Mouse (Mus musculus) myocyte (in vitro differentiated cells): ENCODE data around the gene Fam208a. TPM values are rescaled to one million over a fixed set of nuclear protein-coding genes. Genes with fewer than 3 reads are reported as not detected.
A peak's percentile ranks its signal among the peaks of the same experiment; 100 is the strongest.

ENCODE experiments used
- H3K27me3 ChIP-seq: one replicate; pipeline ENCODE4 v1.6.1; 2011; ENCODE audit not compliant: control insufficient read depth, insufficient read depth, insufficient read length
- H3K36me3 ChIP-seq: one replicate; pipeline ENCODE4 v1.6.1; 2011; ENCODE audit not compliant: control insufficient read depth, insufficient read depth
- H3K4me2 ChIP-seq: one replicate; pipeline ENCODE4 v1.6.1; 2011; ENCODE audit warnings: low read depth, control low read depth
- H3K4me3 ChIP-seq: one replicate; pipeline ENCODE4 v1.5.1; 2011; ENCODE audit warnings: mild to moderate bottlenecking, control low read depth, moderate library complexity
- H3K79me2 ChIP-seq: one replicate; pipeline ENCODE4 v1.6.1; 2011; ENCODE audit not compliant: control insufficient read depth, insufficient read depth
- H3ac ChIP-seq: one replicate; pipeline ENCODE4 v1.6.1; 2011; ENCODE audit not compliant: control insufficient read depth, insufficient read length
- CEBPB ChIP-seq: IDR thresholded peaks from 2 replicates; pipeline ENCODE4 v1.6.1; 2011; ENCODE audit warnings: mild to moderate bottlenecking, moderate library complexity; ENCODE audit not compliant: poor library complexity, insufficient read depth, severe bottlenecking
- E2F4 ChIP-seq: IDR thresholded peaks from one replicate; pipeline ENCODE4 v1.6.1; 2011; ENCODE audit warnings: mild to moderate bottlenecking, control low read depth, moderate library complexity; ENCODE audit not compliant: insufficient read depth
- MAX ChIP-seq: IDR thresholded peaks from one replicate; pipeline ENCODE4 v1.6.1; 2011; ENCODE audit warnings: low read depth, mild to moderate bottlenecking, control low read depth
- MYOD1 ChIP-seq, 3 experiments: IDR thresholded peaks; one replicate each; pipeline ENCODE4 v1.6.1; 2011; ENCODE audit warnings: control low read depth in 2 of 3, low read depth in 2 of 3, mild to moderate bottlenecking in 2 of 3, moderate library complexity in 1 of 3; ENCODE audit not compliant: insufficient read length in 2 of 3, control insufficient read depth in 1 of 3
- MYOG ChIP-seq, 3 experiments: IDR thresholded peaks; one replicate each; pipeline ENCODE4 v1.6.1; 2011; ENCODE audit warnings: control low read depth in 2 of 3, low read depth in 2 of 3, mild to moderate bottlenecking in 2 of 3; ENCODE audit not compliant: insufficient read length in 2 of 3, control insufficient read depth in 1 of 3, insufficient read depth in 1 of 3
- POLR2A ChIP-seq: IDR thresholded peaks from one replicate; pipeline ENCODE4 v1.6.1; 2011; ENCODE audit warnings: low read depth, mild to moderate bottlenecking, control low read depth, moderate library complexity; ENCODE audit not compliant: insufficient read length
- POLR2AphosphoS2 ChIP-seq: IDR thresholded peaks from one replicate; pipeline ENCODE4 v1.6.1; 2011; ENCODE audit warnings: low read depth, control low read depth; ENCODE audit not compliant: insufficient read length
- REST ChIP-seq: IDR thresholded peaks from one replicate; pipeline ENCODE4 v1.6.1; 2011; ENCODE audit warnings: mild to moderate bottlenecking, control low read depth, moderate library complexity; ENCODE audit not compliant: insufficient read depth, insufficient read length
- SRF ChIP-seq: IDR thresholded peaks from one replicate; pipeline ENCODE4 v1.6.1; 2011; ENCODE audit warnings: low read depth; ENCODE audit not compliant: control insufficient read depth, insufficient read length
- TCF12 ChIP-seq: IDR thresholded peaks from one replicate; pipeline ENCODE4 v1.6.1; 2011; ENCODE audit warnings: mild to moderate bottlenecking, control low read depth; ENCODE audit not compliant: poor library complexity, insufficient read depth, severe bottlenecking
- TCF3 ChIP-seq: IDR thresholded peaks from one replicate; pipeline ENCODE4 v1.6.1; 2011; ENCODE audit warnings: low read depth, control low read depth; ENCODE audit not compliant: insufficient read length
- USF1 ChIP-seq: IDR thresholded peaks from one replicate; pipeline ENCODE4 v1.6.1; 2011; ENCODE audit warnings: low read depth, mild to moderate bottlenecking, control low read depth, moderate library complexity
- polyA plus RNA-seq: library from polyadenylated mRNA; unstranded; fragments of >200 nt; fragmentation: generic; extraction: Trizol; gene quantifications from one replicate; pipeline ENCODE4 v1.2.1, GENCODE M21; 2012; ENCODE audit warnings: missing spikeins

Gene Fam208a
- polyA plus RNA-seq, 1 experiment: 2.0 TPM

GRCm38 (mm10) chr14:27507894-27508643 lies 79.4 kb downstream of the Fam208a start, which contains the start of gene Ccdc66:
Gene Ccdc66, minus strand, starts transcription at chr14:27508460.
- peak within 1 kb of the TSS; percentile 97 for H3K4me2 ChIP-seq
- H3K36me3 ChIP-seq: peaks cover 10% of the 10 kb centered on the region
- H3K4me3 ChIP-seq: peak within 1 kb of the TSS; percentile 70
- TF ChIP-seq E2F4: no peak
- no peak for TF ChIP-seq MYOG (IDR thresholded peaks at IDR 0.05; ENCODE audit: control insufficient read depth in 1 of 3, insufficient read depth in 1 of 3, insufficient read length in 2 of 3, low read depth in 2 of 3)
- no peak for TF ChIP-seq USF1
- TF ChIP-seq POLR2A: peak; percentile 80
- TF ChIP-seq MAX: no peak
- no peak for TF ChIP-seq MYOD1 (IDR thresholded peaks at IDR 0.05; ENCODE audit: control insufficient read depth in 1 of 3, insufficient read length in 2 of 3, low read depth in 2 of 3)
- peak; percentile 71 for TF ChIP-seq POLR2AphosphoS2
- TF ChIP-seq REST: no peak
- TF ChIP-seq TCF3: no peak
- no peak for TF ChIP-seq TCF12
- TF ChIP-seq SRF: no peak
- H3K79me2 ChIP-seq: peaks cover 9% of the 10 kb centered on the region
- H3K27me3 ChIP-seq: no peaks in the 10 kb centered on the region
- H3ac ChIP-seq: peak within 1 kb of the TSS; percentile 61

GRCm38 (mm10) chr14:27508644-27509301 lies 80.1 kb downstream of the Fam208a start:
- H3ac ChIP-seq: peak overlapping the region; percentile 61
- H3K27me3 ChIP-seq: no peaks in the 10 kb centered on the region
- peak overlapping the region; percentile 97 for H3K4me2 ChIP-seq
- peak overlapping the region; percentile 70 for H3K4me3 ChIP-seq
- peaks cover 10% of the 10 kb centered on the region for H3K36me3 ChIP-seq
- TF ChIP-seq MYOG (IDR thresholded peaks at IDR 0.05; ENCODE audit: control insufficient read depth in 1 of 3, insufficient read depth in 1 of 3, insufficient read length in 2 of 3, low read depth in 2 of 3) (no peak), REST (no peak), SRF (no peak), TCF12 (no peak), USF1 (no peak), E2F4 (no peak), MYOD1 (IDR thresholded peaks at IDR 0.05; ENCODE audit: control insufficient read depth in 1 of 3, insufficient read length in 2 of 3, low read depth in 2 of 3) (no peak), POLR2AphosphoS2 (no peak), CEBPB (no peak), MAX (no peak), POLR2A (no peak), TCF3 (no peak)
- peaks cover 9% of the 10 kb centered on the region for H3K79me2 ChIP-seq

- H3ac ChIP-seq: no peak overlapping the region
- TF ChIP-seq REST (no peak), POLR2A (no peak), MYOG (IDR thresholded peaks at IDR 0.05; ENCODE audit: control insufficient read depth in 1 of 3, insufficient read depth in 1 of 3, insufficient read length in 2 of 3, low read depth in 2 of 3) (no peak), POLR2AphosphoS2 (no peak), MAX (no peak), E2F4 (no peak), TCF12 (no peak), USF1 (no peak), SRF (no peak), CEBPB (no peak), MYOD1 (IDR thresholded peaks at IDR 0.05; ENCODE audit: control insufficient read depth in 1 of 3, insufficient read length in 2 of 3, low read depth in 2 of 3) (no peak), TCF3 (no peak)
- no peaks in the 10 kb centered on the region for H3K36me3 ChIP-seq
- H3K79me2 ChIP-seq: no peaks in the 10 kb centered on the region
- no peak overlapping the region for H3K4me3 ChIP-seq
- no peaks in the 10 kb centered on the region for H3K27me3 ChIP-seq
- no peak overlapping the region for H3K4me2 ChIP-seq
Measured at GRCm38 (mm10) chr14:27524541-27524940, 95.9 kb downstream of the Fam208a start.

Other genes with a start within 250 kb of the Fam208a start
- 3.4 TPM for gene Ccdc66, start 79.6 kb downstream of the Fam208a start, polyA plus RNA-seq
- gene Erc2, start 193.6 kb downstream of the Fam208a start, polyA plus RNA-seq: 0.53 TPM